Mouse (Mus musculus) stomach, embryonic 15.5 days (tissue): Measurements from ENCODE around the gene Dpep2nb. TPM values are rescaled to one million over a fixed set of nuclear protein-coding genes. Genes with fewer than 3 reads are reported as not detected.
"Not testable (repeated sequence)": the region's sequence is repeated elsewhere in the genome, so short reads cannot be mapped to it uniquely, and the experiment has no call there.

Experiments used
- ATAC-seq: fragments of 200-750 bp; cut with Nextera tagmentation; 2 replicates; pipeline ENCODE4 v1.8.0; 2017; ENCODE audit warnings: low read depth, moderate number of reproducible peaks, moderate TSS enrichment; ENCODE audit not compliant: insufficient read depth, low FRiP score
- H3K27ac ChIP-seq: fragments of 300-500 bp; sonication (generic); 2 replicates; pipeline ENCODE4 v1.5.1; 2015; ENCODE audit warnings: mild to moderate bottlenecking, inconsistent platforms
- H3K27me3 ChIP-seq: fragments of 300-500 bp; sonication (generic); replicated peaks from 2 replicates; pipeline ENCODE4 v1.6.1; 2015; ENCODE audit warnings: inconsistent platforms
- H3K36me3 ChIP-seq: fragments of 300-500 bp; sonication (generic); 2 replicates; pipeline ENCODE4 v1.6.1; 2015; ENCODE audit warnings: inconsistent platforms
- H3K4me1 ChIP-seq: fragments of 300-500 bp; sonication (generic); 2 replicates; pipeline ENCODE4 v1.6.1; 2015; ENCODE audit warnings: inconsistent platforms
- H3K4me2 ChIP-seq: fragments of 300-500 bp; sonication (generic); 2 replicates; pipeline ENCODE4 v1.6.1; 2015; ENCODE audit warnings: mild to moderate bottlenecking, inconsistent platforms
- H3K4me3 ChIP-seq: fragments of 300-500 bp; sonication (generic); replicated peaks from 2 replicates; pipeline ENCODE4 v1.5.1; 2015; ENCODE audit warnings: inconsistent platforms
- H3K9ac ChIP-seq: fragments of 300-500 bp; sonication (generic); 2 replicates; pipeline ENCODE4 v1.6.1; 2015; ENCODE audit warnings: inconsistent platforms
- H3K9me3 ChIP-seq: fragments of 300-500 bp; sonication (generic); 2 replicates; pipeline ENCODE4 v1.6.1; 2016; ENCODE audit warnings: inconsistent platforms
- WGBS: fragments of 180-500 bp; shearing (Covaris S2); methylation state at CpG from one replicate; pipeline ENCODE4 v1.1.7; 2015; 5-methylcytosine and 5-hydroxymethylcytosine counted together
- polyA plus RNA-seq: library from polyadenylated mRNA; unstranded; fragments of >200 nt; fragmentation: Nextera tagmentation; extraction: Ambion mirVana; gene quantifications from 2 replicates; pipeline ENCODE4 v1.2.1, GENCODE M21; 2015

Gene Dpep2nb
- polyA plus RNA-seq, 1 experiment from 2014 or later, result not detected

GRCm38 (mm10) chr8:106004538-106005207 lies 1.1 kb downstream of the Dpep2nb start:
- 0 out of 2 replicates have a peak, but pooled peaks cover 1% of the 10 kb centered on the region for H3K4me1 ChIP-seq
- H3K4me2 ChIP-seq, result no peak overlapping the region
- H3K36me3 ChIP-seq, result no peaks in the 10 kb centered on the region
- no peaks in the 10 kb centered on the region for H3K27me3 ChIP-seq
- no peak overlapping the region for H3K27ac ChIP-seq
- no peak overlapping the region for H3K9ac ChIP-seq
- 70% methylated on average over 8 of the region's 8 CpGs for WGBS
- ATAC-seq, result no peak
- no peak overlapping the region for H3K4me3 ChIP-seq
- H3K9me3 ChIP-seq, result no peaks in the 10 kb centered on the region

- no peak overlapping the region for H3K4me3 ChIP-seq
- no peaks in the 10 kb centered on the region for H3K27me3 ChIP-seq
- H3K9ac ChIP-seq, result no peak overlapping the region
- H3K4me1 ChIP-seq, result no peaks in the 10 kb centered on the region
- H3K9me3 ChIP-seq, result no peaks in the 10 kb centered on the region
- no peaks in the 10 kb centered on the region for H3K36me3 ChIP-seq
- no peak overlapping the region for H3K27ac ChIP-seq
- no peak overlapping the region for H3K4me2 ChIP-seq
- 66% methylated on average over 4 of the region's 4 CpGs for WGBS
- no peak for ATAC-seq
Observed at GRCm38 (mm10) chr8:106001908-106002307, 3.9 kb downstream of the Dpep2nb start.

- no peaks in the 10 kb centered on the region for H3K36me3 ChIP-seq
- H3K9me3 ChIP-seq, result no peaks in the 10 kb centered on the region
- no peak for ATAC-seq
- no peaks in the 10 kb centered on the region for H3K27me3 ChIP-seq
- H3K4me1 ChIP-seq, result no peaks in the 10 kb centered on the region
- no peak overlapping the region for H3K4me3 ChIP-seq
- no peak overlapping the region for H3K4me2 ChIP-seq
- H3K27ac ChIP-seq, result no peak overlapping the region
- WGBS, result 83% methylated on average over 2 of the region's 2 CpGs
- no peak overlapping the region for H3K9ac ChIP-seq
Observed at GRCm38 (mm10) chr8:105998971-105999370, 6.8 kb downstream of the Dpep2nb start.

- WGBS, result 72% methylated on average over 7 of the region's 7 CpGs
- no peak overlapping the region for H3K27ac ChIP-seq
Observed at GRCm38 (mm10) chr8:105996359-105996758, 9.4 kb downstream of the Dpep2nb start.

GRCm38 (mm10) chr8:105993226-105993625 lies 12.5 kb downstream of the Dpep2nb start:
- Histone ChIP-seq H3K27ac (no peak overlapping the region), H3K27me3 (no peaks in the 10 kb centered on the region)

More at GRCm38 (mm10) chr8:105996359-105996758, 9.4 kb downstream of the Dpep2nb start:
- H3K4me1 ChIP-seq, result no peaks in the 10 kb centered on the region
- H3K9ac ChIP-seq, result no peak overlapping the region
- no peak overlapping the region for H3K4me3 ChIP-seq
- no peaks in the 10 kb centered on the region for H3K9me3 ChIP-seq
- ATAC-seq, result no peak
- H3K27me3 ChIP-seq, result no peaks in the 10 kb centered on the region
- no peaks in the 10 kb centered on the region for H3K36me3 ChIP-seq
- no peak overlapping the region for H3K4me2 ChIP-seq

GRCm38 (mm10) chr8:105992499-105992898 lies 13.3 kb downstream of the Dpep2nb start:
- no peaks in the 10 kb centered on the region for H3K27me3 ChIP-seq
- no peak overlapping the region for H3K9ac ChIP-seq
- no peaks in the 10 kb centered on the region for H3K9me3 ChIP-seq
- H3K4me2 ChIP-seq, result no peak overlapping the region
- no peaks in the 10 kb centered on the region for H3K36me3 ChIP-seq
- H3K27ac ChIP-seq, result no peak overlapping the region
- peaks cover 4% of the 10 kb centered on the region; the same call in 1 of the 2 replicates for H3K4me1 ChIP-seq
- ATAC-seq, result no peak
- H3K4me3 ChIP-seq, result no peak overlapping the region
- 58% methylated on average over 5 of the region's 5 CpGs for WGBS

More at GRCm38 (mm10) chr8:105993226-105993625, 12.5 kb downstream of the Dpep2nb start:
- Histone ChIP-seq H3K4me3 (no peak overlapping the region), H3K9me3 (no peaks in the 10 kb centered on the region), H3K4me2 (no peak overlapping the region), H3K4me1 (peaks cover 4% of the 10 kb centered on the region; the same call in 1 of the 2 replicates), H3K9ac (no peak overlapping the region), H3K36me3 (no peaks in the 10 kb centered on the region)
- 51% methylated on average over 4 of the region's 4 CpGs for WGBS
- ATAC-seq, result no peak

- 84% methylated on average over 2 of the region's 2 CpGs for WGBS
- ATAC-seq, result no peak
- Histone ChIP-seq H3K9ac (no peak overlapping the region), H3K4me1 (peaks cover 4% of the 10 kb centered on the region; the same call in 1 of the 2 replicates), H3K27ac (no peak overlapping the region), H3K9me3 (no peaks in the 10 kb centered on the region), H3K4me2 (0 out of 2 replicates have a peak overlapping the region, but pooled peaks have one; percentile 34), H3K4me3 (no peak overlapping the region), H3K27me3 (no peaks in the 10 kb centered on the region), H3K36me3 (no peaks in the 10 kb centered on the region)
Observed at GRCm38 (mm10) chr8:105991546-105991945, 14.2 kb downstream of the Dpep2nb start.

GRCm38 (mm10) chr8:105990856-105991387 lies 14.9 kb downstream of the Dpep2nb start, which contains the start of gene Dus2:
Dus2 (plus strand) TSS chr8:105991337.
- peak within 1 kb of the TSS; percentile 34; the same call in 1 of the 2 replicates for H3K4me2 ChIP-seq
- no peak within 1 kb of the TSS for H3K27ac ChIP-seq
- H3K27me3 ChIP-seq, result no peaks in the 10 kb centered on the region
- WGBS, result 9% methylated on average over 15 of the region's 15 CpGs
- no peaks in the 10 kb centered on the region for H3K9me3 ChIP-seq
- H3K4me1 ChIP-seq, result peaks cover 4% of the 10 kb centered on the region; the same call in 1 of the 2 replicates
- ATAC-seq, result peak; percentile 65; the same call in 1 of the 2 replicates
- H3K4me3 ChIP-seq, result no peak within 1 kb of the TSS
- H3K36me3 ChIP-seq, result no peaks in the 10 kb centered on the region
- no peak within 1 kb of the TSS for H3K9ac ChIP-seq

- no peak overlapping the region for H3K9ac ChIP-seq
- no peak overlapping the region for H3K27ac ChIP-seq
- H3K36me3 ChIP-seq, result no peaks in the 10 kb centered on the region
- H3K27me3 ChIP-seq, result no peaks in the 10 kb centered on the region
- peaks cover 4% of the 10 kb centered on the region; the same call in 1 of the 2 replicates for H3K4me1 ChIP-seq
- H3K4me3 ChIP-seq, result no peak overlapping the region
- ATAC-seq, result no peak
- H3K4me2 ChIP-seq, result no peak overlapping the region
- no peaks in the 10 kb centered on the region for H3K9me3 ChIP-seq
- WGBS, result 84% methylated on average over 11 of the region's 11 CpGs
Observed at GRCm38 (mm10) chr8:105988546-105988945, 17.2 kb downstream of the Dpep2nb start.

- 72% methylated on average over 11 of the region's 11 CpGs for whole genome bisulfite sequencing
- H3K4me2 ChIP-seq, H3K9me3 ChIP-seq, ATAC-seq, H3K4me3 ChIP-seq, H3K27me3 ChIP-seq, H3K9ac ChIP-seq, H3K4me1 ChIP-seq, H3K27ac ChIP-seq, H3K36me3 ChIP-seq: not testable (repeated sequence)
Observed at GRCm38 (mm10) chr8:105983406-105983805, 22.4 kb downstream of the Dpep2nb start.

GRCm38 (mm10) chr8:105981146-105981545 lies 24.6 kb downstream of the Dpep2nb start:
- no peak overlapping the region for H3K9ac ChIP-seq
- H3K4me3 ChIP-seq, result no peak overlapping the region
- no peaks in the 10 kb centered on the region for H3K27me3 ChIP-seq
- H3K36me3 ChIP-seq, result no peaks in the 10 kb centered on the region
- no peak for ATAC-seq
- H3K4me2 ChIP-seq, result no peak overlapping the region
- H3K9me3 ChIP-seq, result no peaks in the 10 kb centered on the region
- no peak overlapping the region for H3K27ac ChIP-seq
- 91% methylated on average over 1 of the region's 1 CpGs for WGBS
- no peaks in the 10 kb centered on the region for H3K4me1 ChIP-seq

- no peak for ATAC-seq
- H3K27ac ChIP-seq, result no peak within 1 kb of the TSS
- no peak within 1 kb of the TSS for H3K4me3 ChIP-seq
- no peaks in the 10 kb centered on the region for H3K4me1 ChIP-seq
- H3K27me3 ChIP-seq, result no peaks in the 10 kb centered on the region
- no peak within 1 kb of the TSS for H3K9ac ChIP-seq
- WGBS, result 91% methylated on average over 15 of the region's 15 CpGs
- H3K36me3 ChIP-seq, result no peaks in the 10 kb centered on the region
- no peak within 1 kb of the TSS for H3K4me2 ChIP-seq
- H3K9me3 ChIP-seq, result no peaks in the 10 kb centered on the region
Observed at GRCm38 (mm10) chr8:105979325-105979724, 26.4 kb downstream of the Dpep2nb start, which contains the start of gene Dpep3. Dpep3 (minus strand) TSS chr8:105979429.
